Mouse (Mus musculus): Measurements from ENCODE around the gene Ccdc33.

- TF ChIP-seq CTCF (IDR thresholded peaks at IDR 0.05) (no peak), POLR2A (IDR thresholded peaks at IDR 0.05; ENCODE audit: insufficient read depth, low read depth, low read length) (no peak), EP300 (IDR thresholded peaks at IDR 0.05; ENCODE audit: insufficient read depth, low read depth, low read length) (no peak)
Measured at GRCm38 (mm10) chr9:58029635-58030034, 89.0 kb downstream of the Ccdc33 start.

All from heart, adult 2 months (tissue).